Mouse (Mus musculus): ENCODE results near the gene Lrrc36.

DNA sequence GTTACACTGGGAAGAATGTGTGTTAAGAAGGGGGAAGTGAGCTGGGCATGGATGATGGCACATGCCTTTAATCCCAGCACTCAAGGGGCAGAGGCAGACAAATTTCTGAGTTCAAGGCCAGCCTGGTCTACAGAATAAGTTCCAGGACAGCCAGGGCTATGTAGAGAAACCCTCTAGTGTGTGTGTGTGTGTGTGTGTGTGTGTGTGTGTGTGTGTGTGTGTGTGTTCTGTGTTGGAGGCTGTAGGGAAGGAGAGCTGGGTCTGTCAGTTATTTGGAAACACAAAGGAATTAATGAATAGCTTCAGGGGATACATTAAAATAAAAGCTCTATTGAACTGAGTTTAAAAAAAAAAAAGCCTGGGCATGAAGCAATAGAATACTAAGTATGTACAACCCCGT is 37.6 kb downstream of the Lrrc36 start:
- TF ChIP-seq CTCF (IDR thresholded peaks at IDR 0.05; ENCODE audit: extremely low read depth, insufficient read depth, insufficient read length, insufficient replicate concordance) (no peak), POLR2A (IDR thresholded peaks at IDR 0.05; ENCODE audit: low read depth, low read length) (no peak)

Data from spleen, adult 2 months (tissue).